Mouse (Mus musculus) liver, embryonic 18 days (tissue): Measurements from ENCODE around the gene Il12b. TPM values are rescaled to one million over a fixed set of nuclear protein-coding genes. Genes with fewer than 3 reads are reported as not detected.

Source experiments
- polyA plus RNA-seq: library from polyadenylated mRNA; depleted of rRNA; stranded (reverse); fragments of >200 nt; gene quantifications from 2 replicates; pipeline ENCODE4 v1.2.3, GENCODE M21; 2012; rRNA removed

The Il12b gene
- 0.01 TPM in 1 of 2 replicates, not detected in the other for polyA plus RNA-seq

GRCm38 (mm10) chr11:44399763-44400162 is at the start of gene Il12b:
Gene Il12b, plus strand, starts transcription at chr11:44400063.

Other genes with a start within 250 kb of the Il12b start
- 27.6 and 30.4 TPM in 2 replicates for gene Ublcp1, start 70.4 kb downstream of the Il12b start, polyA plus RNA-seq
- gene Rnf145, start 118.9 kb downstream of the Il12b start, polyA plus RNA-seq = 35.8 and 41.6 TPM in 2 replicates
- 2.3 and 2.5 TPM in 2 replicates for gene Ebf1, start 217.3 kb downstream of the Il12b start, polyA plus RNA-seq